Mouse (Mus musculus): ENCODE results near the gene Tsr3. TPM values are rescaled to one million over a fixed set of nuclear protein-coding genes. Genes with fewer than 3 reads are reported as not detected.
"Not testable (repeated sequence)": the region's sequence is repeated elsewhere in the genome, so short reads cannot be mapped to it uniquely, and the experiment has no call there.

Gene Tsr3
- polyA plus RNA-seq, 1 experiment from 2014 or later = 53.2 TPM

GRCm38 (mm10) chr17:25222504-25222940 is 17.4 kb upstream of the Tsr3 start:
- not testable (repeated sequence) for H3K27me3 ChIP-seq; H3K9me3 ChIP-seq (replicated peaks); H3K9ac ChIP-seq
- Histone ChIP-seq H3K4me2 (replicated peaks) (peak overlapping the region; percentile 68), H3K4me1 (peaks cover 20% of the 10 kb centered on the region), H3K36me3 (peaks cover 56% of the 10 kb centered on the region), H3K27ac (replicated peaks) (0 out of 2 replicates have a peak overlapping the region, but pooled peaks have one; percentile 25), H3K4me3 (replicated peaks) (peak overlapping the region; percentile 41)
- WGBS = 9% methylated on average over 16 of the region's 28 CpGs
- peak; percentile 76; the same call in 1 of the 2 replicates for ATAC-seq (ENCODE audit: insufficient number of reproducible peaks, low FRiP score, low TSS enrichment, low read depth)

- no peaks in the 10 kb centered on the region for H3K9me3 ChIP-seq (replicated peaks)
- H3K36me3 ChIP-seq = peaks cover 50% of the 10 kb centered on the region
- 37% methylated on average over 6 of the region's 6 CpGs for WGBS
- H3K4me2 ChIP-seq (replicated peaks) = peak overlapping the region; percentile 68
- H3K27me3 ChIP-seq = no peaks in the 10 kb centered on the region
- H3K4me3 ChIP-seq (replicated peaks) = peak overlapping the region; percentile 41
- no peak for ATAC-seq (ENCODE audit: insufficient number of reproducible peaks, low FRiP score, low TSS enrichment, low read depth)
- no peak overlapping the region for H3K9ac ChIP-seq
- H3K27ac ChIP-seq (replicated peaks) = no peak overlapping the region; the same call in 1 of the 2 replicates
- peaks cover 20% of the 10 kb centered on the region for H3K4me1 ChIP-seq
Observed at GRCm38 (mm10) chr17:25222951-25223601, 16.9 kb upstream of the Tsr3 start.

GRCm38 (mm10) chr17:25224586-25225222 is 15.3 kb upstream of the Tsr3 start:
- Histone ChIP-seq H3K36me3 (peaks cover 44% of the 10 kb centered on the region), H3K27ac (replicated peaks) (no peak overlapping the region), H3K27me3 (no peaks in the 10 kb centered on the region), H3K4me1 (peaks cover 20% of the 10 kb centered on the region), H3K4me3 (replicated peaks) (no peak overlapping the region), H3K9me3 (replicated peaks) (no peaks in the 10 kb centered on the region), H3K4me2 (replicated peaks) (no peak overlapping the region), H3K9ac (no peak overlapping the region)
- WGBS = 87% methylated on average over 7 of the region's 7 CpGs
- no peak for ATAC-seq (ENCODE audit: insufficient number of reproducible peaks, low FRiP score, low TSS enrichment, low read depth)

- Histone ChIP-seq H3K27me3 (no peaks in the 10 kb centered on the region), H3K27ac (replicated peaks) (no peak overlapping the region), H3K4me1 (peaks cover 20% of the 10 kb centered on the region), H3K9ac (no peak overlapping the region), H3K36me3 (peaks cover 44% of the 10 kb centered on the region), H3K9me3 (replicated peaks) (no peaks in the 10 kb centered on the region), H3K4me3 (replicated peaks) (no peak overlapping the region), H3K4me2 (replicated peaks) (no peak overlapping the region)
- no peak for ATAC-seq (ENCODE audit: insufficient number of reproducible peaks, low FRiP score, low TSS enrichment, low read depth)
- WGBS = 87% methylated on average over 4 of the region's 4 CpGs
Observed at GRCm38 (mm10) chr17:25225659-25226058, 14.3 kb upstream of the Tsr3 start.

- Histone ChIP-seq H3K4me3 (replicated peaks) (no peak overlapping the region), H3K9me3 (replicated peaks) (no peaks in the 10 kb centered on the region), H3K36me3 (peaks cover 52% of the 10 kb centered on the region), H3K4me1 (0 out of 2 replicates have a peak, but pooled peaks cover 5% of the 10 kb centered on the region), H3K27me3 (no peaks in the 10 kb centered on the region), H3K27ac (replicated peaks) (no peak overlapping the region), H3K4me2 (replicated peaks) (no peak overlapping the region), H3K9ac (no peak overlapping the region)
- 76% methylated on average over 5 of the region's 5 CpGs for WGBS
- no peak for ATAC-seq (ENCODE audit: insufficient number of reproducible peaks, low FRiP score, low TSS enrichment, low read depth)
Observed at GRCm38 (mm10) chr17:25227991-25228390, 12.0 kb upstream of the Tsr3 start.

- H3K9ac ChIP-seq; H3K4me1 ChIP-seq; H3K27ac ChIP-seq (replicated peaks); H3K4me2 ChIP-seq (replicated peaks); H3K4me3 ChIP-seq (replicated peaks); ATAC-seq (ENCODE audit: insufficient number of reproducible peaks, low FRiP score, low TSS enrichment, low read depth); H3K9me3 ChIP-seq (replicated peaks); H3K27me3 ChIP-seq: not testable (repeated sequence)
- peaks cover 56% of the 10 kb centered on the region for H3K36me3 ChIP-seq
- 69% methylated on average over 17 of the region's 17 CpGs for WGBS
Observed at GRCm38 (mm10) chr17:25230014-25230655, 9.8 kb upstream of the Tsr3 start.

- H3K27ac ChIP-seq (replicated peaks) = no peak overlapping the region
- no peak overlapping the region for H3K9ac ChIP-seq
- peaks cover 56% of the 10 kb centered on the region for H3K36me3 ChIP-seq
- H3K4me1 ChIP-seq = no peaks in the 10 kb centered on the region
- no peaks in the 10 kb centered on the region for H3K27me3 ChIP-seq
- no peaks in the 10 kb centered on the region for H3K9me3 ChIP-seq (replicated peaks)
- ATAC-seq (ENCODE audit: insufficient number of reproducible peaks, low FRiP score, low TSS enrichment, low read depth) = no peak
- 98% methylated on average over 3 of the region's 3 CpGs for WGBS
- H3K4me2 ChIP-seq (replicated peaks) = no peak overlapping the region
- no peak overlapping the region for H3K4me3 ChIP-seq (replicated peaks)
Observed at GRCm38 (mm10) chr17:25230700-25231099, 9.3 kb upstream of the Tsr3 start.

- ATAC-seq (ENCODE audit: insufficient number of reproducible peaks, low FRiP score, low TSS enrichment, low read depth); H3K4me2 ChIP-seq (replicated peaks); H3K9ac ChIP-seq; H3K27me3 ChIP-seq; H3K27ac ChIP-seq (replicated peaks); H3K9me3 ChIP-seq (replicated peaks); H3K4me3 ChIP-seq (replicated peaks); H3K4me1 ChIP-seq: not testable (repeated sequence)
- 93% methylated on average over 6 of the region's 11 CpGs for WGBS
- peaks cover 53% of the 10 kb centered on the region for H3K36me3 ChIP-seq
Observed at GRCm38 (mm10) chr17:25231621-25232020, 8.3 kb upstream of the Tsr3 start.

GRCm38 (mm10) chr17:25235635-25236034 is 4.3 kb upstream of the Tsr3 start:
- WGBS = 84% methylated on average over 9 of the region's 9 CpGs
- Histone ChIP-seq H3K9ac (no peak overlapping the region), H3K27me3 (no peaks in the 10 kb centered on the region), H3K4me1 (peaks cover 8% of the 10 kb centered on the region), H3K4me2 (replicated peaks) (no peak overlapping the region), H3K36me3 (peaks cover 29% of the 10 kb centered on the region), H3K27ac (replicated peaks) (no peak overlapping the region), H3K4me3 (replicated peaks) (no peak overlapping the region), H3K9me3 (replicated peaks) (no peaks in the 10 kb centered on the region)
- no peak for ATAC-seq (ENCODE audit: insufficient number of reproducible peaks, low FRiP score, low TSS enrichment, low read depth)

- Histone ChIP-seq H3K4me3 (replicated peaks) (no peak overlapping the region), H3K27ac (replicated peaks) (no peak overlapping the region), H3K4me1 (peaks cover 18% of the 10 kb centered on the region), H3K36me3 (peaks cover 34% of the 10 kb centered on the region), H3K9me3 (replicated peaks) (no peaks in the 10 kb centered on the region), H3K9ac (no peak overlapping the region), H3K27me3 (no peaks in the 10 kb centered on the region), H3K4me2 (replicated peaks) (no peak overlapping the region)
- no peak for ATAC-seq (ENCODE audit: insufficient number of reproducible peaks, low FRiP score, low TSS enrichment, low read depth)
- 87% methylated on average over 11 of the region's 11 CpGs for WGBS
Observed at GRCm38 (mm10) chr17:25243131-25243780, 3.3 kb downstream of the Tsr3 start.

GRCm38 (mm10) chr17:25244239-25244638 is 4.3 kb downstream of the Tsr3 start:
- no peak overlapping the region for H3K4me2 ChIP-seq (replicated peaks)
- H3K9ac ChIP-seq = no peak overlapping the region
- no peak for ATAC-seq (ENCODE audit: insufficient number of reproducible peaks, low FRiP score, low TSS enrichment, low read depth)
- peaks cover 14% of the 10 kb centered on the region for H3K4me1 ChIP-seq
- no peak overlapping the region for H3K27ac ChIP-seq (replicated peaks)
- H3K27me3 ChIP-seq = no peaks in the 10 kb centered on the region
- peaks cover 34% of the 10 kb centered on the region for H3K36me3 ChIP-seq
- H3K9me3 ChIP-seq (replicated peaks) = no peaks in the 10 kb centered on the region
- H3K4me3 ChIP-seq (replicated peaks) = no peak overlapping the region
- WGBS = 72% methylated on average over 16 of the region's 16 CpGs

Data from embryonic facial prominence, embryonic 15.5 days (tissue).